Mouse (Mus musculus) intestine, embryonic 16.5 days (tissue): ENCODE measurements at regions not wholly inside any gene's neighbourhood (a gene's known extent, or its start where the extent isn't known, plus 50 kb on each side); places are given as distances from the start of the nearest gene placed in this dataset.

Source experiments
- ATAC-seq: fragments of 200-750 bp; cut with Nextera tagmentation; 2 replicates; pipeline ENCODE4 v1.8.0; 2017; ENCODE audit warnings: moderate TSS enrichment, moderate library complexity
- H3K27ac ChIP-seq: fragments of 300-500 bp; sonication (generic); 2 replicates; pipeline ENCODE4 v1.5.1; 2014; ENCODE audit warnings: mild to moderate bottlenecking, low read length
- H3K27me3 ChIP-seq: fragments of 300-500 bp; sonication (generic); replicated peaks from 2 replicates; pipeline ENCODE4 v1.6.1; 2014; ENCODE audit warnings: low read length, control low read depth, mixed read lengths; ENCODE audit not compliant: control insufficient read depth, insufficient read depth
- H3K36me3 ChIP-seq: fragments of 300-500 bp; sonication (generic); 2 replicates; pipeline ENCODE4 v1.6.1; 2014; ENCODE audit warnings: low read length, control low read depth; ENCODE audit not compliant: control insufficient read depth, insufficient read depth
- H3K4me1 ChIP-seq: fragments of 300-500 bp; sonication (generic); 2 replicates; pipeline ENCODE4 v1.6.1; 2014; ENCODE audit warnings: low read length, control low read depth, mixed read lengths; ENCODE audit not compliant: control insufficient read depth, insufficient read depth
- H3K4me2 ChIP-seq: fragments of 300-500 bp; sonication (generic); 2 replicates; pipeline ENCODE4 v1.6.1; 2014; ENCODE audit warnings: low read depth, low read length, control low read depth
- H3K4me3 ChIP-seq: fragments of 300-500 bp; sonication (generic); 2 replicates; pipeline ENCODE4 v1.5.1; 2014; ENCODE audit warnings: mild to moderate bottlenecking, low read length
- H3K9ac ChIP-seq: fragments of 300-500 bp; sonication (generic); 2 replicates; pipeline ENCODE4 v1.6.1; 2014; ENCODE audit warnings: low read depth, low read length
- H3K9me3 ChIP-seq: fragments of 300-500 bp; sonication (generic); 2 replicates; pipeline ENCODE4 v1.6.1; 2016; ENCODE audit warnings: low read length, control low read depth; ENCODE audit not compliant: control insufficient read depth
- WGBS: fragments of 180-500 bp; shearing (Covaris S2); extraction: QIAGEN DNeasy Blood & Tissue Kit; methylation state at CpG from one replicate; pipeline ENCODE4 v1.1.7; 2014; 5-methylcytosine and 5-hydroxymethylcytosine counted together

GRCm38 (mm10) chr2:116971666-116972613 lies 93.4 kb downstream of the Tmco5 start:
- peak overlapping the region; percentile 49 for H3K4me2 ChIP-seq
- H3K9me3 ChIP-seq, result no peaks in the 10 kb centered on the region
- no peaks in the 10 kb centered on the region for H3K27me3 ChIP-seq
- peak overlapping the region; percentile 67 for H3K27ac ChIP-seq
- peak overlapping the region; percentile 52 for H3K9ac ChIP-seq
- no peaks in the 10 kb centered on the region for H3K36me3 ChIP-seq
- H3K4me1 ChIP-seq, result peaks cover 26% of the 10 kb centered on the region
- 11% methylated on average over 9 of the region's 9 CpGs for WGBS
- peak overlapping the region; percentile 20 for H3K4me3 ChIP-seq
- ATAC-seq, result peak; percentile 21; the same call in 1 of the 2 replicates

- Histone ChIP-seq H3K36me3 (no peaks in the 10 kb centered on the region), H3K27me3 (no peaks in the 10 kb centered on the region), H3K9ac (peak overlapping the region; percentile 52; the same call in 1 of the 2 replicates), H3K4me1 (peaks cover 30% of the 10 kb centered on the region), H3K4me3 (peak overlapping the region; percentile 20), H3K27ac (peak overlapping the region; percentile 67), H3K4me2 (peak overlapping the region; percentile 49), H3K9me3 (no peaks in the 10 kb centered on the region)
- peak; percentile 52; the same call in 1 of the 2 replicates for ATAC-seq
- 6% methylated on average over 6 of the region's 6 CpGs for WGBS
Measured at GRCm38 (mm10) chr2:116972614-116972985, 94.1 kb downstream of the Tmco5 start.

GRCm38 (mm10) chr2:116973441-116973840 lies 95.0 kb downstream of the Tmco5 start:
- H3K9ac ChIP-seq, result no peak overlapping the region
- ATAC-seq, result no peak

GRCm38 (mm10) chr2:116974152-116974551 lies 95.7 kb downstream of the Tmco5 start:
- Histone ChIP-seq H3K4me2 (no peak overlapping the region), H3K9ac (no peak overlapping the region), H3K4me3 (no peak overlapping the region), H3K27ac (no peak overlapping the region), H3K36me3 (no peaks in the 10 kb centered on the region), H3K27me3 (no peaks in the 10 kb centered on the region), H3K4me1 (peaks cover 37% of the 10 kb centered on the region), H3K9me3 (no peaks in the 10 kb centered on the region)
- 77% methylated on average over 9 of the region's 9 CpGs for WGBS
- no peak for ATAC-seq

More at GRCm38 (mm10) chr2:116973441-116973840, 95.0 kb downstream of the Tmco5 start:
- H3K27me3 ChIP-seq, result no peaks in the 10 kb centered on the region
- H3K36me3 ChIP-seq, result no peaks in the 10 kb centered on the region
- no peak overlapping the region for H3K4me3 ChIP-seq
- H3K9me3 ChIP-seq, result no peaks in the 10 kb centered on the region
- WGBS, result 64% methylated on average over 3 of the region's 3 CpGs
- H3K27ac ChIP-seq, result no peak overlapping the region
- H3K4me1 ChIP-seq, result peaks cover 34% of the 10 kb centered on the region
- H3K4me2 ChIP-seq, result no peak overlapping the region

GRCm38 (mm10) chr2:116974569-116975060 lies 96.1 kb downstream of the Tmco5 start:
- WGBS, result 49% methylated on average over 7 of the region's 7 CpGs
- Histone ChIP-seq H3K4me2 (peak overlapping the region; percentile 76), H3K4me1 (peaks cover 38% of the 10 kb centered on the region), H3K36me3 (no peaks in the 10 kb centered on the region), H3K9ac (peak overlapping the region; percentile 85; the same call in 1 of the 2 replicates), H3K27ac (peak overlapping the region; percentile 85), H3K4me3 (peak overlapping the region; percentile 64; the same call in 1 of the 2 replicates), H3K27me3 (no peaks in the 10 kb centered on the region), H3K9me3 (no peaks in the 10 kb centered on the region)
- ATAC-seq, result no peak

- H3K27me3 ChIP-seq, result no peaks in the 10 kb centered on the region
- peak overlapping the region; percentile 85 for H3K27ac ChIP-seq
- ATAC-seq, result peak; percentile 12
- H3K9me3 ChIP-seq, result no peaks in the 10 kb centered on the region
- peak overlapping the region; percentile 64 for H3K4me3 ChIP-seq
- 4% methylated on average over 14 of the region's 14 CpGs for WGBS
- peak overlapping the region; percentile 85 for H3K9ac ChIP-seq
- H3K4me2 ChIP-seq, result peak overlapping the region; percentile 76
- H3K4me1 ChIP-seq, result peaks cover 42% of the 10 kb centered on the region
- H3K36me3 ChIP-seq, result no peaks in the 10 kb centered on the region
Measured at GRCm38 (mm10) chr2:116975091-116975600, 96.7 kb downstream of the Tmco5 start.

GRCm38 (mm10) chr2:116975601-116976431 lies 97.3 kb downstream of the Tmco5 start:
- Histone ChIP-seq H3K27ac (peak overlapping the region; percentile 85), H3K4me3 (peak overlapping the region; percentile 64), H3K36me3 (no peaks in the 10 kb centered on the region), H3K9me3 (no peaks in the 10 kb centered on the region), H3K9ac (peak overlapping the region; percentile 85), H3K27me3 (no peaks in the 10 kb centered on the region), H3K4me1 (peaks cover 44% of the 10 kb centered on the region), H3K4me2 (peak overlapping the region; percentile 76)
- ATAC-seq, result peak; percentile 88
- under 1% methylated on average over 54 of the region's 54 CpGs for WGBS

- H3K4me1 ChIP-seq, result peaks cover 45% of the 10 kb centered on the region
- WGBS, result 2% methylated on average over 7 of the region's 7 CpGs
- peak overlapping the region; percentile 85 for H3K9ac ChIP-seq
- no peaks in the 10 kb centered on the region for H3K9me3 ChIP-seq
- no peak for ATAC-seq
- peak overlapping the region; percentile 64 for H3K4me3 ChIP-seq
- no peaks in the 10 kb centered on the region for H3K27me3 ChIP-seq
- H3K27ac ChIP-seq, result peak overlapping the region; percentile 85
- H3K4me2 ChIP-seq, result peak overlapping the region; percentile 76
- H3K36me3 ChIP-seq, result no peaks in the 10 kb centered on the region
Measured at GRCm38 (mm10) chr2:116976432-116976750, 97.9 kb downstream of the Tmco5 start.
